Mouse (Mus musculus) bone marrow macrophage, adult 2 months (primary cell): ENCODE data around the gene Cmya5.

Source experiments
- CTCF ChIP-seq: IDR thresholded peaks from 2 replicates; pipeline ENCODE4 v1.5.1; 2012; ENCODE audit warnings: low read depth, mild to moderate bottlenecking, low read length, moderate library complexity
- POLR2A ChIP-seq: IDR thresholded peaks from 2 replicates; pipeline ENCODE4 v1.6.1; 2012; ENCODE audit warnings: mild to moderate bottlenecking, low read depth, low read length, borderline replicate concordance

GRCm38 (mm10) chr13:93102340-93103090 lies 42.0 kb downstream of the Cmya5 start:
- no peak for TF ChIP-seq CTCF
- no peak for TF ChIP-seq POLR2A
